Mouse (Mus musculus) urinary bladder, postnatal 25 days (tissue): ENCODE measurements around the gene Cradd.
A peak's percentile ranks its signal among the peaks of the same experiment; 100 is the strongest.

ENCODE experiments used
- DNase-seq: peaks from one replicate; pipeline ENCODE4 v3.0.0; 2022; ENCODE audit warnings: low spot score

Gene Cradd

DNA sequence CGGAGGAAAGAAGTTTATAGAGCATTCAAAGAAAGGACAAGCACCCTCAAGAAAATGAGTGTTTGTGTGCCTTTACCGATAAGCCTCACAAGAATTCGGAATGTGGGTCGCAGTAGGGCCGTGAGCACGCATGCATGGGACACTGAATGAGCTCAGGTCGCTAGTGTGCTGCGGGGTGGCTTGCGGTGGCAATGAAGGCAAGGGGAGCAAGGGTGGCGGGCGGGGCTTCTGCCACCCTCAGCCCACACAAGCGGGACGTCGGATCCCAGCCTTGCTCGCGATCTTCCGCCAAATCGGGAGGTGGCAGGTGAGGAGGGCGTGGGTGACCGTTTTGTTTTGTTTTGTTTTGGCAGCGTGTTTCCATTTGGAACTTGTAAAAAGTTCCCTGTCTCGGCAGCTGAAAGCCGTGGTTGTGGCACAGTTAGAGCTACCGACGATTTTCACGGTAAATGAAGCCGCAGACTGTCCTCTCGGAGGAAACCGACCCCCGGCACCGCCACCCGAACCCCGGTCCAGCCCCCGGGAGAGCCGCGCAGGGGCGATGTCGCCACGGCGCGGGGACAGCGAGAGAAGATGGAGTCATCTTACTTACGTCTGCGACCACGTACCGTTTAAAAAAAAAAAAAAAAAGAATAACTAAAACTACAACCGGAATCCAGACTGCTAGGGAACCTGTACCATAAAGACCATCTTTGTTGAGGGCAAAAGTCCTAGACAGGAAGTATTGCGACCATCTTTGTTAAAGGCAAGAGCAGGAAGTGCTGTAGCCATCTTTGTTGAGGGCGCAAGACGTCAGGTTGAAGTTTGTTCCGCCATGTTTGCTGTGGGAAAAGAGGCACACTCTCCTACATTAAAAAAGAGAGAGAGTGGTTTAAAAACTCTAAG is at the start of gene Cradd:
Cradd (minus strand) TSS at position 741 of the 885 bp plus-strand sequence.
- DNase-seq = peak; percentile 73

GRCm38 (mm10) chr10:95373340-95373739 is 49.4 kb upstream of the Cradd start:
- DNase-seq = no peak

GRCm38 (mm10) chr10:95371942-95372341 is 48.0 kb upstream of the Cradd start:
- no peak for DNase-seq

GRCm38 (mm10) chr10:95369190-95369589 is 45.3 kb upstream of the Cradd start:
- no peak for DNase-seq

- no peak for DNase-seq
Measured at GRCm38 (mm10) chr10:95368151-95368550, 44.2 kb upstream of the Cradd start.

GRCm38 (mm10) chr10:95367661-95368089 is 43.7 kb upstream of the Cradd start:
- DNase-seq = no peak

GRCm38 (mm10) chr10:95367241-95367640 is 43.3 kb upstream of the Cradd start:
- no peak for DNase-seq

GRCm38 (mm10) chr10:95362326-95362725 is 38.4 kb upstream of the Cradd start:
- DNase-seq = no peak

GRCm38 (mm10) chr10:95361260-95361841 is 37.4 kb upstream of the Cradd start:
- no peak for DNase-seq

DNA sequence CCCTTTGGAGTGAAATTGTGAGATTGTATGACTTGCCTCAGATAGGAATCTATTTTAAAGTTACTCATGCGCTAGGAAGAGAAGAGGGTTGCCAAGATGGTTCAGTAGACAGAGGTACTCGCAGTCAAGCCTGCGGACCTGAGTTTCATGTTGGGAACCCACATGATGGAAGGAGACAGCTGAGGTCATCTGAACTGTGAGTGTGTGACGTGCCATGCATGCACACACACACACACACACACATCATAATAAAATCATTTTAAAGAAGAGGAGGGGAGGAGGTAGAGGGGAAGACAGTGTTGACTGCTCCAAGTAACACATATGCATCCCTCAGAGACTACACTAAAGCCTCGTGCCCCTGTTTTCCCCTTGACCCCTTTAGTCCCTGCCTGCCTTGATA is 36.1 kb upstream of the Cradd start:
- no peak for DNase-seq

GRCm38 (mm10) chr10:95357721-95358120 is 33.8 kb upstream of the Cradd start:
- DNase-seq = no peak

DNA sequence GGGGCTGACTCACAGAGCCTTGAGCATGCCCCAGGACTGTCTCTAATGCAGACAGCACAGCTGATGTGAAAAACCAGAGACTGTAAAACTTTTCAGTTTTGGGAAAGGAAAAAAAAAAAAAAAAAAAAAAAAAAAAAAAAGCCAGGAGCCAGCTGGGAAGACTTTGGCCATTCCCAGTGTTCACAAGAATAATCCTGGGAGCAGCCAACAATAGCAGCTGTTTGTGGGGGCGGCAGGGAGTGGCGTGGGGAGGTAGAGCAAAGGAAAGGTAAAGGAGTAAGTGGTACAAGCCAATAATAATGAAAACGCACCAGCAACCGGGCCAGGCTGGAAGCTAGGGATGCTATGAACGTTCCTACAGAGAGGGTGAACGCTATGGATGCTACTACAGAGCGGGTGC is 32.8 kb upstream of the Cradd start:
- DNase-seq = no peak

DNA sequence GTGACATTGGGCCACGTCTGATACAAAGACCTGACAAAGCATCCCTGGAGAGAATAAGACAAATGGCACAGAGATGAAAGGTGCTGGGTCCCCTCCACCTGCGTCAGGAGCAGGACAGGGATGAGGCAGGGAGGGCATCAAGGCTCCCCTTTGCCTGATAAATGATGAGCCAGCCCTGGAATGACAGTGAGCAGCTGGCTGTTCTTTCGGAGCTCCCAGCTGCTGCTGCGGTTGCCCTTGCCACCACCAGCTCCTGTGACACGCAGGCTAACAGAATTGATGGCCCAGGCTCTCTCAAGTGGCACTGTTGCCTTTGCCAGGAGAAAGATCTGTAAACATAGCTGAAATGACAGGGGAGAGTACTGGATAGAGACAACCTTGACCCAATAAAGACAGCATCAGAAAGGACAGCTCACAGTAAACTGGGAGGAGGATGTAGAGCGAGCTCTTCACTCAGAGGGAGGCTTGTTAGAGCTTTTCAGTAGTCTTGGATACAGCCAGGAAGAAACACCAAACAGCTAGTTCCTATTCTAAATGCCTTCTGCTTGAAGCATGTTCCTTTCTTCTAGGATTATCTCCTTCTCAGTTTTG is 31.8 kb upstream of the Cradd start:
- DNase-seq = no peak

DNA sequence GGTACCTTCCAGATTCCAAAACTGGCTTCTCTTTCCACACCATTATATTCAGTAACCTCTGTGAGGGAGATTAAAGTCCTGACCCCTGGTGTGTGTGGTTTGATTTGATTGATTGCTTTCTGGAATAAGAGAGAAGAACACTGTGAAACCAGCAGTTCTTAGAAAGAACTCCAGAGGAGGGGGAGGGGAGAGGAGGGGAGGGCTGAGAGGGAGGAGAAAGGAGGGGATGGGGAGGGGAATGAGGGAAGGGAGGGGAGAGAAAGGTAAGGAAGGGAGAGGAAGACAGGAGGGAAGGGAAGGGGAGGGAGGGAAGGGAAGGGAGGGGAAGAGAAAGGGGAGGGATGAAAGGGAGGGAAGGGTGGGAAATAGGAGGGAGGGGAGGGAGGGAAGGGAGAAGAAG is 30.7 kb upstream of the Cradd start:
- DNase-seq = no peak

DNA sequence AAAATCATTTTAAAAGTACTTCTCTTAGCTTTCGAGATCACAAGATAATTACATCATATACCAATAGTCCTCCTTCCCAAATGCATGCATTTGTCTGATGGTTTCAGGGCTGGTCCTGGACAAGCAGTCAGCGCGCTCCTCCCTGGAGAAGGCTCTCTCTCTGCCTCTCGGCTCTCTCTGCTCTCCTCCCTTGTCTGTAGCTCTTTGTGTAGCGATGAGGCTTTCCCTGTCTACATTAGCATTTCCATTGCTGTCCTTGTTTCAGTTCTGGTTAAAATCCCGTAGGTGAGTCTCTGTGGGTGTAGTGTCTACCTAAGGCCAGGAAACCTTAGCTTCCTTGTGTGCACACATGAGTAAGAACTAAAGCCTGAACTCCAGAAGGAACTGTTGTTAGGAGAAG is 30.1 kb upstream of the Cradd start:
- DNase-seq = no peak

GRCm38 (mm10) chr10:95348457-95348856 is 24.5 kb upstream of the Cradd start:
- no peak for DNase-seq

DNA sequence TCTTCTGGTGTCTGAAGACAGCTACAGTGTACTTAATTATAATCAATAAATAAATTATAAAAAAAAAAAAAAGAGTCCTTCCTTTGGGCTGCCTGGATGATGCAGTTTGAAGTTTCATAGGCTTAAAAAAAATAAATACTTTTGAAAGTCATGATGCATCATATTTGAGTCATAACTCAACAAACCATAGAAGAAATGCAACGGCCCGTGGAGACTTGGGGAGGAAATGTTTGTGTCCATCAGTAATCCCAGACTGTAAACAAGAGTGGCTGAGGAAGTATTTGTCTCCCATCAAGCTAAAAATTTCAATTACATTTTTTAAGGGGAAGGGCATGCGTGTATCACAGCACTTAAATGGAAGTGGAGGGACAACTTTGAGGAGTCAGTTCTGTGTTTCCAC is 23.8 kb upstream of the Cradd start:
- no peak for DNase-seq

DNA sequence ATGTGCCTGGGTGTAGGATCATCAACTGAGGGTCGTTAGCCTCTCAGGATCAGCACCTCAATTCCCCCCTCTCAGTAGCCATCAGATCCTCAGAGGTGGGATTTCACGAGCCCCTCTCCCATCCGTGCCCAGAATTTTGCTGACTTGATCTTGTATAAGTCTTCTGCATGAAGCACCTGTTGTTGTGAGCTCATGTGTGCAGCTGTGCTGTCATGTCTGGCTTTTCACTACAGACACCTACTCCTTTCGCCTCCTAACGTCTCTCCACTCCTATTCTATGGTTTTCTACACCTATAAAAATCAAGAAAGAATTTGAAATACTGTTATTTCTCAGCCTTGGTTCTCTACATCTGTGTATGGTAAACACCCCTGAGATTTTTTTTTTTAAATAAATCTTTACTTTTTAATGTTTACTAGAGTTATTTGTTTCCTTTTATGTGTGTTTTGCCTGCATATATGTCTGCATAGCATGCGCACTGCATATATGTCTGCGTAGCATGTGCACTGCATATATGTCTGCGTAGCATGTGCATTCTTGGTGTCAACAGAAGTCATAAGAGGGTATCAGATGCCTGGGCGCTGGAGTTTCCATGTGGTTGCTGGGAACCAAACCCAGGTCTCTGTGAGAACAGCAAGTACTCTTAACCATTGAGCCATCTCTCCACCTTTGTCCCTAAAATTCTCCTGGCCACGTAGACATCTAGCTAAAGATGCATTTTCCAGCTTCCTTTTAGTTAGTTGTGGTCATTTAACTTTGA is 19.1 kb upstream of the Cradd start:
- DNase-seq = no peak

- no peak for DNase-seq
Measured at GRCm38 (mm10) chr10:95340676-95341075, 16.7 kb upstream of the Cradd start.

DNA sequence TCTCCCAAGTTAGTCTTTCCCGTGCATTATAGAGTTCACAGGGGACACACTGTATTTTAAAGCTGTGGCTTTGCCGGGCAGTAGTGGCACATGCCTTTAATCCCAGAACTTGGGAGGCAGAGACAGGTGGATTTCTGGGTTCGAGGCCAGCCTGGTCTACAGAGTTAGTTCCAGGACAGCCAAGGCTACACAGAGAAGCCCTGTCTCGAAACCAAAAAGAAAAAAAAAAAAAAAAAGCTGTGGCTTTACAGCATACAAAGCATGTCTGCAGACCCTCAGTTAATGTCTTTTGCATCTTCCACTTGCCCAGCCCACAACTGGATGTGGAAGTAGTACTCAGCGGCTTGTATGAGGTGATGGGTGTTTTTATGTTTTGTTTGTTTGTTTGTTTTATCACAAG is 13.7 kb upstream of the Cradd start:
- DNase-seq = no peak

GRCm38 (mm10) chr10:95336781-95337544 is 13.0 kb upstream of the Cradd start:
- DNase-seq = no peak

DNA sequence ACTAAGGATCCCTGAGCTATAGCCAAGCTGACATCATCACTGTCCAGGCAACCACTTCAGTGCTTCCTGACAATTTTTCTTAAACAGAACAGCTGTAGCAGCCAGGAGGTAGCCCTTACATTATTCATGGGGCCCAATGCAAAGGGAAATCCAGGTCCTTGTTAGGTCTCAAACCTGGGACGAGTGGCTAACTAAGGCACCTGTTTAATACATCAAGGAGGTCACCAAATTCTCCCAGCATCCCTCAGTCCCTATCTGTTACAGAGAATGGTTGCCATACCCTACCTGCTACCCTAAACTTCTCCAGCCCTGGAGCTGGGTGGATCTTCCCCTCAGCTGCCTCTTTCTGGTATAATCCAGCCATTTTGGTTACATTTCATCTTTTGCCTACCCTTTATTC is 10.9 kb upstream of the Cradd start:
- DNase-seq = no peak
